Mouse (Mus musculus) MEL (cell line): ENCODE data around the gene Hsp90b1. TPM values are rescaled to one million over a fixed set of nuclear protein-coding genes. Genes with fewer than 3 reads are reported as not detected.

Experiments used
- DNase-seq: peaks from one replicate; pipeline ENCODE4 v3.0.0; 2011; ENCODE audit warnings: low read depth, low spot score
- H3K27ac ChIP-seq: 2 replicates; pipeline ENCODE4 v1.5.1; 2012; ENCODE audit warnings: low read depth, mild to moderate bottlenecking, control low read depth, low read length, moderate library complexity; ENCODE audit not compliant: control insufficient read depth
- H3K27me3 ChIP-seq, 2 experiments: fragments of 150-350 bp in 1 of 2; sonication (generic) in 1 of 2; 2 replicates each; pipeline ENCODE4 v1.6.1; 2012; ENCODE audit warnings: low read length in 2 of 2, mild to moderate bottlenecking in 2 of 2, improper control_type of control experiment in 1 of 2, moderate library complexity in 1 of 2; ENCODE audit not compliant: insufficient read depth in 2 of 2, control insufficient read depth in 1 of 2
- H3K36me3 ChIP-seq, 2 experiments: 2 replicates each; pipeline ENCODE4 v1.6.1; 2012 to 2014; ENCODE audit warnings: low read length in 2 of 2, improper control_type of control experiment in 1 of 2, inconsistent platforms in 1 of 2, mild to moderate bottlenecking in 1 of 2; ENCODE audit not compliant: insufficient read depth in 2 of 2, control insufficient read depth in 1 of 2
- H3K4me1 ChIP-seq, 2 experiments: fragments of 150-350 bp in 1 of 2; sonication (generic) in 1 of 2; 2 replicates each; pipeline ENCODE4 v1.6.1; 2012; ENCODE audit warnings: low read length in 2 of 2, improper control_type of control experiment in 1 of 2, mild to moderate bottlenecking in 1 of 2; ENCODE audit not compliant: insufficient read depth in 2 of 2, control insufficient read depth in 1 of 2
- H3K4me3 ChIP-seq, 2 experiments: fragments of 150-350 bp in 1 of 2; sonication (generic) in 1 of 2; 2 replicates each; pipeline ENCODE4 v1.5.1; 2012; ENCODE audit warnings: low read depth in 2 of 2, low read length in 2 of 2, mild to moderate bottlenecking in 2 of 2, moderate library complexity in 2 of 2, control low read depth in 1 of 2, improper control_type of control experiment in 1 of 2; ENCODE audit not compliant: control insufficient read depth in 1 of 2, insufficient read depth in 1 of 2
- H3K79me2 ChIP-seq: 2 replicates; pipeline ENCODE4 v1.6.1; 2012; ENCODE audit warnings: mild to moderate bottlenecking, low read length, moderate library complexity; ENCODE audit not compliant: control insufficient read depth, poor library complexity, insufficient read depth
- H3K9ac ChIP-seq: 2 replicates; pipeline ENCODE4 v1.6.1; 2012; ENCODE audit warnings: low read depth, mild to moderate bottlenecking, control low read depth, low read length, moderate library complexity; ENCODE audit not compliant: control insufficient read depth, poor library complexity, severe bottlenecking
- H3K9me3 ChIP-seq: fragments of 150-350 bp; sonication (generic); replicated peaks from 2 replicates; pipeline ENCODE4 v1.6.1; 2012; ENCODE audit warnings: mild to moderate bottlenecking, low read length, improper control_type of control experiment, moderate library complexity; ENCODE audit not compliant: insufficient read depth
- CHD1 ChIP-seq: IDR thresholded peaks from 2 replicates; pipeline ENCODE4 v1.6.1; 2012; ENCODE audit warnings: low read depth, mild to moderate bottlenecking, inconsistent platforms, low read length, improper control_type of control experiment
- CTCF ChIP-seq, 3 experiments: IDR thresholded peaks in 2 of 3; conservative IDR thresholded peaks in 1 of 3; 2 replicates each; pipeline ENCODE4 v1.5.1; 2011 to 2012; ENCODE audit warnings: low read length in 3 of 3, low read depth in 2 of 3, mild to moderate bottlenecking in 2 of 3, improper control_type of control experiment in 1 of 3, inconsistent platforms in 1 of 3, mixed read lengths in 1 of 3, moderate library complexity in 1 of 3; ENCODE audit not compliant: control insufficient read depth in 1 of 3, insufficient read depth in 1 of 3, poor library complexity in 1 of 3, severe bottlenecking in 1 of 3
- EP300 ChIP-seq, 2 experiments: IDR thresholded peaks; 2 replicates each; pipeline ENCODE4 v1.6.1; 2011; ENCODE audit warnings: improper control_type of control experiment in 2 of 2, low read length in 2 of 2, low read depth in 1 of 2, mild to moderate bottlenecking in 1 of 2
- GABPA ChIP-seq: IDR thresholded peaks from 2 replicates; pipeline ENCODE4 v1.6.1; 2012; ENCODE audit warnings: low read depth, mild to moderate bottlenecking, inconsistent platforms, low read length, improper control_type of control experiment, moderate library complexity
- GATA1 ChIP-seq: IDR thresholded peaks from 2 replicates; pipeline ENCODE4 v1.6.1; 2011; ENCODE audit warnings: low read depth, low read length, improper control_type of control experiment
- HCFC1 ChIP-seq: IDR thresholded peaks from 2 replicates; pipeline ENCODE4 v1.6.1; 2012; ENCODE audit warnings: low read depth, mild to moderate bottlenecking, inconsistent platforms, low read length, improper control_type of control experiment, moderate library complexity
- MEF2A ChIP-seq: IDR thresholded peaks from 2 replicates; pipeline ENCODE4 v1.6.1; 2014; ENCODE audit warnings: low read depth, mild to moderate bottlenecking, inconsistent platforms, low read length, improper control_type of control experiment; ENCODE audit not compliant: poor library complexity, insufficient replicate concordance, severe bottlenecking; ENCODE audit errors: extremely low read depth
- MXI1 ChIP-seq: IDR thresholded peaks from 2 replicates; pipeline ENCODE4 v1.6.1; 2011; ENCODE audit warnings: mild to moderate bottlenecking, low read depth, low read length, improper control_type of control experiment
- POLR2A ChIP-seq, 2 experiments: IDR thresholded peaks; 2 replicates each; pipeline ENCODE4 v1.6.1; 2011 to 2012; ENCODE audit warnings: low read length in 2 of 2, mild to moderate bottlenecking in 2 of 2, control low read depth in 1 of 2, improper control_type of control experiment in 1 of 2, low read depth in 1 of 2, moderate library complexity in 1 of 2; ENCODE audit not compliant: control insufficient read depth in 1 of 2, insufficient read depth in 1 of 2, poor library complexity in 1 of 2
- RCOR1 ChIP-seq: IDR thresholded peaks from 2 replicates; pipeline ENCODE4 v1.6.1; 2012; ENCODE audit warnings: low read depth, mild to moderate bottlenecking, inconsistent platforms, low read length, improper control_type of control experiment
- SIN3A ChIP-seq: IDR thresholded peaks from 2 replicates; pipeline ENCODE4 v1.6.1; 2012; ENCODE audit warnings: low read length, improper control_type of control experiment, inconsistent platforms
- TBP ChIP-seq: IDR thresholded peaks from 2 replicates; pipeline ENCODE4 v1.8.0; 2011; ENCODE audit warnings: low read depth, low read length, improper control_type of control experiment
- UBTF ChIP-seq: IDR thresholded peaks from 2 replicates; pipeline ENCODE4 v1.6.1; 2012; ENCODE audit warnings: low read depth, mild to moderate bottlenecking, inconsistent platforms, low read length, improper control_type of control experiment, moderate library complexity, borderline replicate concordance; ENCODE audit not compliant: insufficient read depth
- USF1 ChIP-seq: IDR thresholded peaks from 2 replicates; pipeline ENCODE4 v1.6.1; 2014; ENCODE audit warnings: low read depth, mild to moderate bottlenecking, inconsistent platforms, low read length, improper control_type of control experiment, moderate library complexity
- ZC3H11A ChIP-seq: IDR thresholded peaks from 2 replicates; pipeline ENCODE4 v1.6.1; 2012; ENCODE audit warnings: low read depth, mild to moderate bottlenecking, inconsistent platforms, low read length, improper control_type of control experiment
- ZMIZ1 ChIP-seq: IDR thresholded peaks from 2 replicates; pipeline ENCODE4 v1.6.1; 2012; ENCODE audit warnings: low read depth, mild to moderate bottlenecking, inconsistent platforms, low read length, improper control_type of control experiment, moderate library complexity
- polyA plus RNA-seq, 2 experiments: library from polyadenylated mRNA; stranded (reverse) in 1 of 2; unstranded in 1 of 2; fragments of >175 nt in 1 of 2; fragments of >200 nt in 1 of 2; gene quantifications; 2 replicates each; pipeline versions ENCODE4 v1.2.1 to v1.2.4; 2012; ENCODE audit warnings: low replicate concordance in 2 of 2, low read depth in 1 of 2; ENCODE audit not compliant: insufficient read length in 2 of 2, insufficient read depth in 1 of 2, missing spikeins in 1 of 2
- total RNA-seq: library from RNA; depleted of rRNA; stranded (reverse); fragments of 300-350 nt; gene quantifications from 2 replicates; pipeline ENCODE4 v1.2.3, GENCODE M21; 2012

Gene Hsp90b1
- total and polyA plus RNA-seq, 3 experiments: 150 to 555 (median 420) TPM

- Histone ChIP-seq H3K27ac (peak overlapping the region; percentile 54; the same call in 1 of the 2 replicates), H3K79me2 (peaks cover 55% of the 10 kb centered on the region), H3K36me3 (peaks cover 45 to 54% of the 10 kb centered on the region in 2 experiments), H3K9ac (peak overlapping the region; percentile 96), H3K27me3 (no peaks in the 10 kb centered on the region), H3K4me1 (peaks cover 2 to 32% of the 10 kb centered on the region in 2 experiments), H3K9me3 (no peaks in the 10 kb centered on the region), H3K4me3 (peak overlapping the region; percentile 75 to 85)
- peak; percentile 30 for DNase-seq
- TF ChIP-seq ZC3H11A (no peak), MEF2A (no peak), GATA1 (peak; percentile 72), USF1 (no peak), MXI1 (no peak), CHD1 (no peak), RCOR1 (peak; percentile 67), ZMIZ1 (no peak), CTCF (IDR thresholded peaks at IDR 0.05 in 2 of 3, conservative IDR thresholded peaks at IDR 0.05 in 1 of 3; ENCODE audit: control insufficient read depth in 1 of 3, insufficient read depth in 1 of 3, low read depth in 2 of 3, low read length in 3 of 3, poor library complexity in 1 of 3, severe bottlenecking in 1 of 3) (no peak), EP300 (IDR thresholded peaks at IDR 0.05; ENCODE audit: low read depth in 1 of 2, low read length in 2 of 2) (peak in 1 of 2 experiments; percentile 56; a peak in 1 of 4 replicates), POLR2A (IDR thresholded peaks at IDR 0.05; ENCODE audit: control insufficient read depth in 1 of 2, insufficient read depth in 1 of 2, low read depth in 1 of 2, low read length in 2 of 2, poor library complexity in 1 of 2) (peak in 1 of 2 experiments; percentile 2; a peak in 1 of 4 replicates), TBP (no peak)
Measured at GRCm38 (mm10) chr10:86703375-86703774, 1.9 kb downstream of the Hsp90b1 start.

- H3K9me3 ChIP-seq: no peaks in the 10 kb centered on the region
- no peaks in the 10 kb centered on the region for H3K27me3 ChIP-seq
- peak; percentile 43 for DNase-seq
- H3K4me1 ChIP-seq: peaks cover 2 to 26% of the 10 kb centered on the region in 2 experiments
- TF ChIP-seq POLR2A (IDR thresholded peaks at IDR 0.05; ENCODE audit: control insufficient read depth in 1 of 2, insufficient read depth in 1 of 2, low read depth in 1 of 2, low read length in 2 of 2, poor library complexity in 1 of 2): peak in 1 of 2 experiments; percentile 29; a peak in 1 of 4 replicates
- no peak for TF ChIP-seq GABPA
- no peak for TF ChIP-seq SIN3A
- no peak for TF ChIP-seq RCOR1
- TF ChIP-seq HCFC1: no peak
- TF ChIP-seq UBTF: no peak
- peak overlapping the region in 1 of 2 experiments; percentile 3; a peak in 2 of 4 replicates for H3K4me3 ChIP-seq
- H3K27ac ChIP-seq: no peak overlapping the region; the same call in 1 of the 2 replicates
- peaks cover 52 to 53% of the 10 kb centered on the region in 2 experiments for H3K36me3 ChIP-seq
- H3K9ac ChIP-seq: no peak overlapping the region; the same call in 1 of the 2 replicates
- peaks cover 57% of the 10 kb centered on the region for H3K79me2 ChIP-seq
Measured at GRCm38 (mm10) chr10:86702312-86702920, 2.9 kb downstream of the Hsp90b1 start.
